In the genomic region with DNA sequence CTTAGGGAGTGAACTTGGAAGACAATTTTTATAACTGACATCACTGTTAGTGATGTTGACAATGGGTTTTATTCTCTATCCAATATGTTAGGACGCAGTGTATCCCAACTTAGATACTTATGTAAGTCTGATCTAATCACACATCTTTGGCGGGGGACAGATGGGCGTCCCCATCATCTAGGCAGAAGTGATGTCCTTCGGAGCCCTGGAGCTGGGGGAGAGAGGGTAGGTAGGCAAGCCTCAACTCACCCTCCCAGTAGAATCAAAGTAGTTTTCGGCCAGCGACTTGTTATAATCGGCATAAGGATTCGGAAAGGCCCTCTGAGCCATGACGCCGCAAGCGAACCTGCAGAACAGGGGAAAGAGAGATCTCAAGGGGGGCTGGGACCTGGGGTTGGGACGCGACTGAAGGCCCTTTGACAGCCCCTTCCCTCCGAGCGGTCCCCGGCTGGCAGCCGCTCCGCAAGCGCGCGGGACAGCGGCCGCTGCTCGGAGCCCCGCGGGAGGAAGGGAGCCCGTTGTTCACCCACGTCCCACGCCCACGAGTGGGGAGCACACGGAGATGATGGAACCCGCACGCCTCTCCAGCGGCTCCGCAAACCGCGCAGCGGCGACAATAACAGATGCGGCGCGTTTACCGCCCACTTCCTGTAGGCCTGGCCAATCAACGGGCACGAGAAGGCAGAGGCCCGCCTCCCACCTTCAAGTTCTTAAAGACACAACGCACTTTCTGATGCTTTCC, we compare ENCODE assay signal across 8 mouse cellular contexts. TPM values are rescaled to one million over a fixed set of nuclear protein-coding genes. Genes with fewer than 3 reads are reported as not detected.
DNase-seq lines count a peak whose midpoint lies in the region; ATAC-seq lines count a peak whose summit lies in the region.

A gene (minus strand): TSS at position 627 of the 742 bp plus-strand sequence.

- peak; percentile 91 for DNase-seq in ZHBTc4 (ENCODE audit: low read depth, low spot score)
- DNase-seq in gastrocnemius, adult 8-10 months (ENCODE audit: low spot score in 2 of 2) = peak; percentile 79 to 83
- peak; percentile 37 for DNase-seq in hindlimb bud, embryonic 11.5 days (ENCODE audit: extremely low spot score, low read depth, low spot score)
- DNase-seq in left cerebral cortex, adult 8-10 months (ENCODE audit: low spot score in 2 of 2) = peak; percentile 80 to 92
- DNase-seq in right cerebral cortex, postnatal 10 days (ENCODE audit: low spot score in 2 of 2) = peak; percentile 96
- peak; percentile 80 for DNase-seq in urinary bladder, postnatal 25 days (ENCODE audit: low spot score)

- peaks cover 27% of the 10 kb centered on the region for H3K36me3 ChIP-seq in megakaryocyte, embryonic 14.5 days (replicated peaks; ENCODE audit: low read length)

- no peaks in the 10 kb centered on the region for H3K27me3 ChIP-seq in megakaryocyte, embryonic 14.5 days (replicated peaks)

- H3K9me3 ChIP-seq in megakaryocyte, embryonic 14.5 days = no peaks in the 10 kb centered on the region

- ATAC-seq in common myeloid progenitor, adult 5-6 weeks (replicated peaks; ENCODE audit: low read depth, poor library complexity, severe bottlenecking) = peak; percentile 95

- peak within 1 kb of the TSS; percentile 96 for H3K4me3 ChIP-seq in megakaryocyte, embryonic 14.5 days (replicated peaks)

- peaks cover 32% of the 10 kb centered on the region for H3K4me1 ChIP-seq in megakaryocyte, embryonic 14.5 days

RNA-seq across cellular contexts. Expression of the gene that starts here (rescaled TPM):
- 39.8 and 39.9 TPM in 2 replicates for total RNA-seq in common myeloid progenitor, adult 5-6 weeks (2017)
- total RNA-seq in gastrocnemius, adult 8-10 months (2022) = 10 to 100 TPM; 35.2 to 41.6 (median 38.1) TPM
- 100 to 1,000 TPM; 196 to 219 (median 217) TPM for total RNA-seq in left cerebral cortex, adult 8-10 months (2022)
- 4.0 and 10.9 TPM in 2 replicates for polyA plus RNA-seq in megakaryocyte, embryonic 14.5 days (2012; ENCODE audit: insufficient read depth, low replicate concordance)

Comparison
In these comparisons a context has a peak if more than half of its experiments do, and no peak if none do; other contexts are left out.
1. Peak in every context shown above with its lines: DNase-seq, ATAC-seq and H3K4me3 ChIP-seq.
2. DNase-seq: peak in every context shown above with its lines; median percentile 96 in right cerebral cortex, postnatal 10 days; 91 in ZHBTc4; 86 in left cerebral cortex, adult 8-10 months; 81 in gastrocnemius, adult 8-10 months; 80 in urinary bladder, postnatal 25 days; 37 in hindlimb bud, embryonic 11.5 days.